Mouse (Mus musculus): ENCODE measurements around the gene Acads.

- TF ChIP-seq POLR2A (IDR thresholded peaks at IDR 0.05; ENCODE audit: extremely low read depth, insufficient read depth, low read length): no peak
- TF ChIP-seq CTCF (IDR thresholded peaks at IDR 0.05; ENCODE audit: extremely low read depth, insufficient read depth, low read length): no peak
Measured at GRCm38 (mm10) chr5:115074749-115075148, 44.4 kb downstream of the Acads start.
